Mouse (Mus musculus): ENCODE measurements around the gene Slc35b1.

- TF ChIP-seq CTCF (IDR thresholded peaks at IDR 0.05; ENCODE audit: control insufficient read depth, insufficient read depth, insufficient replicate concordance, low read depth, low read length) (no peak), POLR2A (IDR thresholded peaks at IDR 0.05; ENCODE audit: control insufficient read depth, low read depth, low read length) (no peak)
Observed at GRCm38 (mm10) chr11:95405771-95406170, 21.3 kb downstream of the Slc35b1 start.
